Mouse (Mus musculus) left cerebral cortex, adult 11 months (tissue): Measurements from ENCODE around the gene Arsg.

Experiments used
- DNase-seq: peaks from one replicate; pipeline ENCODE4 v3.0.0; 2022; ENCODE audit warnings: low spot score

The Arsg gene

DNA sequence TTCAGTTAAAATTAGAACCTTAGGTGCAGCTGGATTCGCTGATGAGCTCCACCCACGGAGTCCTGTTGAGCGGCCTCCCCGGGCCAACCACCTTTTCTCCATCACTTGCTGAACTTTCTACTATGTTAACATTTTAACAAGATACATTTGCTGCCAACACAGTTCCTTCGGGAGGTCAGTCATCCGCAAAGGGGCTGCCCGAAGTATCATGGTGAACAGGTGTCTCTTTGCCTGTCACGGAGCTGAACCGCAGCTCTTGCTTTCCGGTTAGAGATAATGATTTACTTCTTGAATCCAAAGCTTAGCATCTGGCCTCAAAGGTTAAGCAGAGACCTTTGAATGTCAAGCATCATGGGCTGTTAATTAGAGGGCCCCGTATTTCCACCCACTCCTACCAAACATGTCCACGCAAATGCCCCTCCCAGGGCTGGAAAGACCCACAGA lies 72.5 kb downstream of the Arsg start:
- DNase-seq, result no peak

DNA sequence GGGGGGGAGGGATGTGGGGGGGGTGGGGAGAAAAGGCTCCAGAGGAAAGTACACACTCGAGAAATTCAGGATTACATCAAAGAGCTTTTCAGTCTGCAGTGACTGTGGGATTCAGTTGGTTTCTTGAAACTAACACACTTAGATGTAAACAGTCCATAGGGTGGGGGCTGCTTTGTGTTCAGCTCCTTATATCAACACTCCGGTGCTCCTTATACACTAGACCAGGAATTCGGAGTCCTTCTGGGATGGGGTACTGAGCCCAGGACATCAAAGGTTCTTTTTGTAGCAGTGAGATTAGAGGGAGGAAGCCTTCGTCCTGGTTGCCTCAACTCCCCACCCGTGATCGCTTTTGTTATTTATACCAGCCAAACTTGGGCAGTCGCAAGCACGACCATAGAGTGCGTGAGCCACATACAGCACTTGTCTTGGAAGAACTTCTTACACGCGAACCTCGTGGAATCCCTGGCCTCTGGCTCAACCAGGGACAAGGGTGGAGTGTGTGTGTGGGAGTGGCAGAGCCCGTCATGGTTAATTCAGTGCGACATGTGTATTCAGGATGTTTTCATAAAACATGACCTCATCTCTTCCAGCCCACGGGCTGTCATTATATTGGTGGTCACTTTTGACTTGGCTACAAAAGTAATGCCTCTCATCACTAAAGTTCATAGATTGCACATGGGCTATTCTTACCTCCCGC lies 73.3 kb downstream of the Arsg start:
- DNase-seq, result no peak

DNA sequence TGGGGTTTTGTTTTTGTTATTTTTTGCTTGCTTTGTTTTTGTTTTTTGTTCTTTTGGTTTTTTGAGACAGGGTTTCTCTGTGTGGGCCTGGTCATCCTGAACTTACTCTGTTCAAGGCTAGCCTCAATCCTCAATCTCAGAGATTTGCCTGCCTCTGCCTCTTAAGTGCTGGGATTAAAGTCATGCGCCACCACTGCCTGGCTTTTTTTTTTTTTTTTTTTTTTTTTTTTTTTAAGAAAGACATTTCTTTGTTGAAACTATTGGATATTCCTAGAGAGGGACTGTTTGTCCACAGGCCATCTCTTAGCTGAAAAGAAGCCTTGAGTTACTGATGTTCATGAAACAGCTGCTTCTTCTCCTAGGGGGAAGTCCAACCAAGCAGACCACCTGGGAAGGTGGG lies 74.5 kb downstream of the Arsg start:
- DNase-seq, result no peak

DNA sequence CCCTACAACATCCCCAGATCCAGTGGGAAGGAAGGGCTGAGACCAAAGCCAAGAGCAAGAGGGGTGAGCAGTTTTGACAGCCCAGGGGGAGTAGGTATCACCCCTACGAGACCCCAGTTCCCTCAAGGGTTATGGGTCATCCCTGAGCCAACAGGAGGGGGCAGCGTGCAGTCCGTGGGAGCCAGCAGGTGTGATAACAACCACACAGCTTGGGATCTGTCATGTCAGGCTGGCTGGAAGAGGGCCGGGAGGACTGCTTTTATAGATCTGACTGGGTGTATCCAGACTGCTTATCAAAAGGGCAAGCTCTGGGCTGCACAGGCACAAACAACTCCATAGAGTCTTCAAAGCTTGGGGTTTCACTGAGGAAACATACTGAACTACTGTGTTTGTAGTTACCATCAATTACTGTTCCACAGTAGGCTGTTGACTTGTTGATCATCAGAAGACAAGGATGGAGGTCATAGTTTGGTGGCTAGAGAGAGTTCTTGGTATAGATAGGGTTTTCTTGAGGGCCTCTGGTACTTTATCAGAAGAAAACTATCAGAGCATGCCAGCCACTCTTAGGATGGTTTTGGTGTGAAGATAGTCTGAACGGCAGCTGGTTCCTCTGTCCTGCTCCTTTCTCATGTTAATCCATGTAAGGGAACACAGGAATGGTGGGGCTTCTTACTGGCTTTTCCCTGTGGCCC lies 76.6 kb downstream of the Arsg start:
- DNase-seq, result no peak

DNA sequence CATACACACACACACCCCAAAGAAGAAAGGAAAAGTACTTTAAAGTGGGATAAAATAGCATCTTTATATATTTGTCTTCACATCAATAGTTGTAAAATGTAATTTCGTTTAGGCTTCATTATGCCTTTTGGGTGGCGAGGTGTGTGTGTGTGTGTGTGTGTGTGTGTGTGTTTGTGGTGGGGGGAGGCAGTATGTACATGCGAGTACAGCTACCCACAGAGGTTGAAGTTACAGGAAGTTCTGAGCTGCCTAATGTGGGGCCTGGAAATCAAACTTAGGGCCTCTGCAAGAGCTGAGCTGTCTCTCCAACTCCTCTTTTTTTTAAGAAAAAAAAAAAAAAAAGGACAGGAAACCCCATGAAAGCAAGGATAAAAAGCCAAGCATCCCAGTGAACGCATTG lies 80.7 kb downstream of the Arsg start:
- no peak for DNase-seq

DNA sequence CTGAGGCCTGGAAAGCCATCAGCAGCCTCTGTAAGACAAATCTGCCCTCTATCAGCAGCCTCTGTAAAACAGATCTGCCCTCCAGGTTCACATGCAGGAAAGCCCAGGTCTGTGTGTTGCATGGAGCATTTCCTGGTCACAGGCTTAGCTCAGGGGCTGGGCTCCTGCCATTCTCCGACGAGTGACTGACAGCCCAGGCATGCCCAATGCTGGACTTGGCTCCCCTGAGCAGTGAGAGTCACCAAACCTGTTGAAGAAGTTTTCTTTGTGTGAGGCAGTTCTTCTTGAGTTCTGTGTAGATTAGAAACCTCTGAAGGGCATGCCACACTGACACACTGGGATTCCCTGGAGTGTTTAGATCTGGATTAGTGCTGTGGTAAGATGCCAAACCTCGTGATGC lies 81.3 kb downstream of the Arsg start:
- no peak for DNase-seq

DNA sequence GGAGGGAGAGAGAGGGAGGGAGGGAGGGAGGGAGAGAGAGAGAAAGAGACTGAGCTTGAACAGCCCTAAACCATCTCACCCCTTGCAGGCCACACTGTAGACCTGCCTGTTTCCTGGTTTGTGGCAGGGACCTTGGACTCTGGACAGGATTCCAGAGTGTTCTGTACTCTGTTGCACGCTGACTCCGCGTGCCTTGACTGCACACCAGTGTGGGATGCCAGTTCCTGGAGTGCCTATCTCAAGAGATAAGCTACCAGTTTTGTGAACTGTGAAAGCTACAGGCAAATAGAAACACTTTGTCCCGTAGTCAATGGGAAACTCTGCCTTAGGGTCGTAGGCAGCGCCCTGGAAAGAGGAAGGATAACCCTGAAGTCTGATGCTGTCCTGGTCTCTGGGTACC lies 83.0 kb downstream of the Arsg start:
- no peak for DNase-seq

DNA sequence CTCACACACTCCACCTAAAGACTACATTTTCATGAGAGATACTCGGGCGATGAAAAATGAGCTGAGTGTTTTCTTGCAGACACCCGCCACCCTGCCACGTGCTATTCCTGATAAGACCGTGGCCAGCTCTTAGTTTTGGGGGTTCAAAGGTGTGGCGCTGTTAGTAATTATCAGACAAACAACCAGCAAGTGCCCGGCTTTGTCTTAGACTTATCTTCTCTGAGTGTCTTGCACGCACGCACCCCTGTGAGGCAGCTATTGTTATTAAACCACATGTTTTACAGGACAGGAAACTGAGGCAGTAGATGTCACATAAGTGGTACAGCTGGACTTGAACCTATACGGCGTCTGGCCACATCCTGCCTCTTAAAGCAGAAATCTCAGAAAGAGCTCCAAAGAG lies 84.2 kb downstream of the Arsg start:
- no peak for DNase-seq

DNA sequence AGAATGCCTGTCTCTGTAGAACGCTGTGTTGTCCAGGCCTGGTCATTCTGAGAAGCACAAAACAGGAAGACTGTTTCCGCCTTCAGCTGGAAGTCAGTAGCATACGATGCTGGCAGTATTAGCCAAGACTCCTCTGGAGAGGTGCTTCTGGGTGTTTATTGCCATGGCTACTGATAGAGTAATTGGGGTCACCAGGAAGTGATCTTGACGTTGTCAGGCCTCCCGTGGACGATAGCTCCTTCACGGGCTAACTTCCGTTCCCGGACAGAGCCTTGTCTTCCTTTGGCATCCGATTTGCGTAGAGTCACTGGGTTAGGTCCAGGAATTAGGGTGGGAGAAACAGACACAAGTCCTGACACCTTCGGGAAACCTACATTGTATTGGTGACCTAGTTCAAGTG lies 86.1 kb downstream of the Arsg start:
- no peak for DNase-seq

DNA sequence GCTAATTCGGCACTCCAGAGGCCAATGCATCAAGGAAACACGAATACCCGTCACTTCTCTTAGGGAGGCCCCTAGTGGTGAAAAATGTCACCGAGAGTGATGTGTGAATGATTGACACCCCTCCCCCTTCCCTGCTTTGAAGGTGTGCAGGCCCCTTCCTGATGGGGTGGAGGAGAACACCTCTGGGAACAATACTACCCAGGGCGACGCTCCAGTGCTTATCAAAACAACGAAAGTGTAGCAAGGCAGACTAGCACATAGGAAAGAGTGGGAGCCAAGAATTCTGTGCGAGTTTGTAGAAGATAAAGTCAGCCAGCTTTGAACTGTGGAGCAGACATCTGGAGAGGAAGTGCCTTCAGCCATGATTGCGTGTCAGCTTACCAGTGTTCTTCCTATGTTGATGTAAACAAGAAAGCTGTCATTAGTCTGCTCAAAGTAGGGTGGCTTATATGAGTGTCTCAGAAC lies 87.7 kb downstream of the Arsg start:
- DNase-seq, result no peak

DNA sequence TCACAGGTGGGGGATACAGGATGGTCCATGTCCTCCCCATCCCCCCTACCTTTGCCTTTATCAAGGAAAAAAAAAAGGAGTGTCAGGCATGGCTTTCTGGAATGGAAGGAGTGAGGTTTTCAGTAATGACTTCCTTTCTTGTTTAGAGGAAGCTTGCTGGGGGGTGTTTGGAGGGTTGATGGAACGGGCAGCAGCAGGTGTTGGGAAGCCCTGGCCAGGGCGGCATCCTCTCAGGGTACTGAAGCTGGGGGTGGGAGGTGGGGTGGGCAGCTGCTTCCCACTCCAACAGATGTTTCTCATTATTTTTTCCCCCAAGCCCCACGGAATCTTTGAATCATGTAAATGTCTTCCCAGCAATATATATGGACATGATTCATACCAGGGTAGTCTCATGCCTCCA lies 88.3 kb downstream of the Arsg start:
- no peak for DNase-seq

DNA sequence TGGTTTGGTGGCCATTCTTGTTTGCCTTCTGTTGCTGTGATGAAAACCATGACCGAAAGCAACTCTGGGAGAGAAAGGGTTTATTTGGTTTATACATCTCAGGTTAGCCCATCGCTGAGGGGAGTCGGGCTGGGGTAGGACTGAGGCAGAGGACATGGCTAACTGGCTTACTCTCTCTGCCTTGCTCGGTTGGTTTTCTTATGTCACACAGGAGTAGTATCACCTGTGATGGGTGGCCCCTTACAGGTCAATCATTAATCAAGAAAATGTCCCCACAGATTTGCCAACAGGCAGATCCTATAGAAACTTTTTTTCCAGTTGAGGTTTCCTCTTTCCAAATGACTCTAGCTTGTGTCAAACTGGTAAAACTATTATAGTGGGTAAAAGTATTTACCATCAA lies 90.5 kb downstream of the Arsg start:
- no peak for DNase-seq

DNA sequence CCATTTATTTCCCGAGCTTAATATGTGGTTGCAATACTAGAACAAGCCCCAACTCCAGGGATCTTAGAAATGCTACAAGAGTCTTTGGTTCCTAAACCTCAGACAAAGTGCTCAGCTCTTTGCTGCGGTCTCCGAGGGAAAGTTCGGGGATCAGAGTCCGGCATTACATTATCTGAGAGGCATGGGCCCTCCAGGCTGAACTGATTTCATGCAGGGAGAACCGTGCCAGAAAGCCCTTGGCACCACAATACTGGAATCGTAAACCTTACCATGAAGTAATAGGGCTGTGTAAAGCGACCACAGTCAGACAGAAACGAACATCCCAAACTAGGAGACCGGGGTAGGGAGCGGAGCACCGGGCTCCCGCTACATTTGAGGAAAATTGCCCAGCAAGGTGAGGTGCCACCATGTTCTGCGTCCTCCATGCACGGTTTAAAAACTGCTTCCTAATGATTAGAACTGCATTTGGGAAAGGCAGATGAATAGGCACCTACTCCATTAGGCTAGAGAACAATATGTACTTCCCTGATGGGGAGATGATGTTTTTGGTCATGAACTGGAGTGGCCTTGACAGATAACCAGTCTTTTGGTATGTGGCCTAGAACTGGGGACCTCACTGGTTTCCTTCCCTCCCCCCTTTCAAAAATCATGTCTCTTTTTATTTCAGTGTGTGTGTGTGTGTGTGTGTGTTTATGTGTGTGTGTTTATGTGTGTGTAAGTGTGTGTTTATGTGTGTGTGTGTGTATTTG lies 91.5 kb downstream of the Arsg start:
- no peak for DNase-seq

DNA sequence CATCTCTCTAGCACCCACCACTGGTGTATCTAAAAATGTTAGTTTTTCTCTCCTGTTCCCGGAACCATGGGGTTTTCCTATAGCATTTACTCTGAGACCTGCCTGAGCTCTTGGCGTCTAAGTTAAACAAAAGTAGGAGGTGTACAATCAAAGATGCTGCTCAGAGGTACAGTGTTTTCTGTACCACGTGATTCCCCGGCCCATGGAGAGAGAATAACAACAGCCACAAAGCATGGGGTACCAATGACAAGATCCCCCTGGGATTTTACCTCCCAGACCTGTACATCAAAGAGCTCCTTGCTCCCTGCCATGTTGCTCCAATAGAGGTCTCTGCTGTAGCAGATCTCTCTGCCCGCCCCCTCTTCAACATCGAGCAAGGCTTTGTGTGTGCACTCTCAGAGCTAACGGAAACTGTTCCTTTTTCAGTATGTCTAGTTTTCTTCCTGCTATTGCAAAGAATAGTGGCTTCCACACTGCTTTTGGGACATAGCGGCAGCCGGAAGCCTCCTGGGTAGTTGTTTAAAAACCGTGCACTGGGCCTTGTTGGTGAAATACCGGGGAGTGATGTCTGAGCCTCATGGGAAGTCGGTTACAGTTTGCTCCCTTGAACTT lies 95.9 kb downstream of the Arsg start:
- DNase-seq, result no peak

DNA sequence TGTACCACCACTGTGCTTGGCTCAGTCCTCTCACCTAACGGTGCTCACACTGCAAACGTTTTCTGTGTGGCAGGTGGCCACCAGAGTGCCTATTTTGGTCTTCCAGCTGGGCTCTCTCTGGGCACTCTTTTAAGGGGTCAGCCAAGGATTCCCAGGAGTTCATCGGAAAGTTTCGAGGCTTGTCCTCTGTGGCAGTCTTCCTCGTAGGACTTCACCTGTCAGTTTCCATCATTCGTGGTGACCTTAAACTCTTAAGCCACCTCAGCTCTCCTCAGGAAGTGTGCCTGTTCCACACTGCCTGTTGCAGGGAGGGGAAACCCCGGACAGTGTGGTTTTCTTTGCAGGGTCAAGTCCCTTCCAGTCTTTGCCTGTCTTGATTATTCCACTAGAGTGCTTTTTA lies 96.6 kb downstream of the Arsg start:
- DNase-seq, result no peak

DNA sequence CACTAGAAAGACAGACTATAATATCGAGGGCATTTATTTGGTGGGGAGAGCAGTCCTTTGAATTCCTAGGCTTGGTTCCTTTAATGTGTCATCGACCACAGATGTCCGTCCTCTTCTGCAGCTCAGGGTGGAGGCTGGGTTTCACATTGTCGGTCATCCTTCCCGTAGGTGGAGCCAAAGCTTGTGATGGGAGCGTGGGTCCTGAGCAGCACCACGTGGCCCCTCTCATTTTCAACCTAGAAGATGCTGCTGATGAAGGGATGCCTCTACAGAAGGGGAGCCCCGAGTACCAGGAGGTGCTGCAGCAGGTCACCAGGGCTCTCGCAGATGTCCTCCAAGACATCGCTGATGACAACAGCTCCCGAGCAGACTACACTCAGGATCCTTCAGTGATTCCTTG lies 98.9 kb downstream of the Arsg start:
- no peak for DNase-seq

DNA sequence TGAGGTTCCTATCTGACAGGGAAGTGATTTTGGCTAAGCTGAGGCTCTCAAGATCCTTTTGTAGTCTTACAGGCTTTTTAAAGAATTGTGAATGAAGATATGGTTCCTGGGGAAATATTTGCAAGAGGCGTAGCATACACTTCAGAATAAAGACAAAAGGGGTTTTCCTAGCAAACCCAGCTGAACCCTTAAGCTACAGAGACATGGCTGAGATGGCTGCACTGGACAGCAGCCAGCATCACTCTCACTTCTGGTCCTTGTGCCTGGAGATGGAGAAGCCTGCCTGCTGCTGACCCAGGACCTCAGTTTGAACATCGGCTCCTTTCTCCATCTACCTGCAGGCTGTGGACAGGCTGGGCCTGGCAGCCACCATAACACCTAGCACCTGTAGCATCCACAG lies 101.4 kb downstream of the Arsg start:
- DNase-seq, result no peak

DNA sequence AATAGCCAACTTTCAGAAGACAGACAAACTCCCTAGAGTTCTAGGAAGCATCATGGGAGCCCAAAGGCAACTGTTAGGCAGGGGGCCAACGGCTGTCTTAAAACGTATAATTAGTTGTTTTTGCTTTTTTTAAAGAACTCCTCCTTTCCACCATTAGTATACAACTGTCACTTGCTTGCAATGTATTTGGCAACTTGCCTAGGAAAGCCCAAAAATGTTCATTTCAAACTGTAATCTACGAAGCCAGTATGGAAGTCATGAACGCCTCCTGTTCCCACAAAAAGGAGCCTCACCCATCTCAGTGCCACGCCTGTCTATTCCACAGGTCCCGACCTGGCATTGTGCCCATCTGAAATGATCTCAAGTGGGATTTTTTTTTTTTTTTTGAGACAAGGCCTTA lies 102.7 kb downstream of the Arsg start:
- DNase-seq, result no peak

DNA sequence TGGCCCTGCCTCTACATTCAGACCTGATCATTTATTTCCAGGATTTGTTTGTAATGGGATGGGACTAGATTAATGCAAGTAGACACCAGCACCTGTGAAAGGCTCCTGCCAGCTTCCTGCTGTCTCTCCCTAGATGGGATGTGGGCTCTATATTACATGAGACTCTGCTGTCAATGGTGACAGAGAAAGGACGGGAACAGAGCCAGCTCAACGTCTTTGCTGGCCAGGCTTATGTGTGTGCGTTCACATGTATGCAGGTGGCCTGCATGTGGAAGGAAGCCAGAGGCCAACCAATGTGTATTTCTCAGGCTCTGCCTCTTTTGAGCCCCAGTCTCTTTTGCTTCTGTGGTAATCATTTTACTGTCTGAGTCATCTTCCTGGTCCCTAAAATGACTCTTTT lies 105.4 kb downstream of the Arsg start:
- no peak for DNase-seq

DNA sequence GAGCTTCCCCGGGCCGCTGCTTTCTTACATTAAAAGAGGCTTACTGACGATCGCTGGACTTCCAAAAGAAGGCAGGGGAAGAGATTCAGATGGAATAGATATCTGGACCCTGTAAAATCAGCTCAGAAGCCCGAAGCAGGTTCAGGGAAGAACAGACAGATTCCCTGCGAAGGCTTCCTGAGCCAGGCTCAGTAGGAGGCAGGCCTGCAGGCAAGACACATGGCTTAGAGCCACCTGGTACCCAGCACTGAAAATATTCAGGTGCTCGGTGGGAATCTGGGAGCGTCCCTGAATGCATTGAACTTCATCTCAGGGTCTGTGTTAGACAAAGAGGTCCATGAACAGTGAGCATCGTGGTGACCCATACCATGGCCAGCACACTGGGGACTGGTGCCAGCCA lies 106.8 kb downstream of the Arsg start:
- DNase-seq, result no peak

DNA sequence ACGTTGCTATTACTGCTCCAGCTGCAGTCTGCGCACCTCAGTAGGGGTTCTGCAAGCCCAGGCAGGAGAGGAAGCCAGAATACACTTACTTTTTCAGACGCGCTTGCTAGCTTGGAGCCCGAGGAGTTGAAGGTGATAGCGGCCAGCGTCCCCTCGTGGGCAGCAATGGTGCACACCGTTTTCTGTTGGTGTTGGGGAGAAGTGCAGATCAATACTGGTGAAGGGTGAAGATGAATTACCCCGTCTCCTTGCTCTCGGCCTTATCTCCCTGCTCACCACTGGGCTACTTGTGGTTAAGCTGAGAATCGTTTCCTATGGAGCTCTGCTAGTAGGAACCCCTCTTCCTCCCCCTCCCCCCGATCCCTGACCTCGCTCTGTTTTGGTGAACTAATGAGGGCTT lies 110.8 kb downstream of the Arsg start:
- no peak for DNase-seq

DNA sequence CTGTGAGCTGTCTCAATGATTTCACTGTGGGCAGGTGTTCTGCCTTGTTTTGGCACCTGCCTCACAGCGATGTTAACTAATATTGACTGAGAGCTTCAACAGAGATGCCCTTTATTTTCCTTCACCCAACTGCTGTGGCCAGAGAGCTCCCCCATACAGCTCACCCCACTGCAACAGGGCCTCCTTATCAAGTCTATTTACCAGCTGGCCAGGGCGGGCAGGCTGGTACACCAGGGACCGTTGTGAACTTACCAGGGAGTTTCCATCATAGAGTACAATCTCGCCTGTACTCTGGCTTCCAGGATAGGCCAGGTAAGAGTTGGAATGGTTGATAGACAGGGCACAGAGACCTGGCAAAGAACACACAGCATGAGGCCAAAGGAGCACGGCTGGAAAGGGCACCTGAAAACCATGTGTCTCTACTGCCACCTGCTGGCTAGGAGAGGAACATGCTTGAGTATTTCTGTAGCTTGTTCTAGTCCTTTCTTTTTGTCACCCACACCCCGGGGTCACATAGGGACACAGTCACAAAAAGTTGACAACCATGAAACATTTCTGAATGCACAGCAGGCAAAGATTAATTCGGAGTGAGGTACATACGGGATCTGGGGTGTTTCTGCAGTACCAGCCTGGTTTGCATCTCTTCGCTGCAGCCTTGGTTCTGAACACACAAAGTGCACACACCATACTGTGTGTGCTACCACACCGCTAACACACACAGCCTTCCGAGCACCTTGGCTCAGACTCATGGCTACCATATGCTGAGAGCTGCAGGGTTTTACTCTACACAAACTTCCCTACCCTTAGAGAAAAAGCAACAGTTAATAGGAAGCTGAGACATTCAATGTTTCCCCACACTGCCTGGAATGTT lies 111.9 kb downstream of the Arsg start:
- peak; percentile 58 for DNase-seq
